Comparison of ENCODE assay signal across 27 mouse cellular contexts in genomic region chr8:13520349-13520748, GRCm38 (mm10). TPM values are rescaled to one million over a fixed set of nuclear protein-coding genes. Genes with fewer than 3 reads are reported as not detected.
DNase-seq lines count a peak whose midpoint lies in the region; ATAC-seq lines count a peak whose summit lies in the region.
"Had no signal": no experiment of that assay in that cellular context is flagged by ENCODE, and none has a peak within 500 bp of the region (broad histone marks: within the 10 kb centered on the region; RNA-seq: fewer than 3 reads in every experiment).

No protein-coding gene starts in this region.

- no peak overlapping the region for H3K4me3 ChIP-seq in intestine, embryonic 16.5 days (ENCODE audit: low read length)
- H3K4me3 ChIP-seq: embryonic facial prominence, embryonic 10.5 days; forebrain, embryonic 15.5 days; heart, adult 2 months; heart, embryonic 15.5 days; hindbrain, embryonic 13.5 days had no signal

- H3K9ac ChIP-seq in intestine, embryonic 16.5 days (ENCODE audit: low read depth, low read length): no peak overlapping the region
- H3K9ac ChIP-seq: forebrain, embryonic 15.5 days; heart, embryonic 15.5 days; hindbrain, embryonic 13.5 days had no signal

- WGBS in intestine, embryonic 16.5 days: 47% methylated on average over 6 of the region's 6 CpGs

- peak; percentile 71 for DNase-seq in heart, adult 11 months
- DNase-seq in heart, adult 18-20 months: no peak
- DNase-seq in kidney, postnatal 25 days: peak; percentile 13 to 63
- no peak for DNase-seq in kidney, postnatal 4 days
- DNase-seq in urinary bladder, postnatal 10 days (ENCODE audit: low spot score): no peak
- no peak for DNase-seq in cerebellum, postnatal 4 days (ENCODE audit: low spot score in 2 of 2)
- DNase-seq: adrenal gland, adult 2 months; adrenal gland, postnatal 25 days; B cell, adult 2 months; cerebellum, adult 18-20 months; cerebellum, adult 9-11 months; cerebellum, postnatal 36 days; gastrocnemius, postnatal 36 days; heart, adult 2 months; heart, postnatal 14 days had no signal

- H3K4me1 ChIP-seq in intestine, embryonic 16.5 days (ENCODE audit: control insufficient read depth, insufficient read depth, low read length): peaks cover 31% of the 10 kb centered on the region
- H3K4me1 ChIP-seq: embryonic facial prominence, embryonic 10.5 days; forebrain, embryonic 15.5 days; hindbrain, embryonic 13.5 days had no signal

- H3K27me3 ChIP-seq in intestine, embryonic 16.5 days (replicated peaks; ENCODE audit: control insufficient read depth, insufficient read depth, low read length): no peaks in the 10 kb centered on the region
- H3K27me3 ChIP-seq: forebrain, embryonic 15.5 days; hindbrain, embryonic 13.5 days had no signal

- H3K9me3 ChIP-seq in intestine, embryonic 16.5 days (ENCODE audit: control insufficient read depth, low read length): no peaks in the 10 kb centered on the region
- H3K9me3 ChIP-seq: embryonic facial prominence, embryonic 10.5 days; forebrain, embryonic 15.5 days; heart, embryonic 15.5 days; hindbrain, embryonic 13.5 days had no signal

- ATAC-seq in intestine, embryonic 16.5 days: no peak
- ATAC-seq: CD4-positive, CD25-positive, alpha-beta regulatory T cell, adult 4 months; forebrain, embryonic 15.5 days; hindbrain, postnatal 0 days had no signal

- 0 out of 2 replicates have a peak overlapping the region, but pooled peaks have one; percentile 14 for H3K27ac ChIP-seq in intestine, embryonic 16.5 days (ENCODE audit: low read length)
- H3K27ac ChIP-seq: embryonic facial prominence, embryonic 10.5 days; forebrain, embryonic 15.5 days; heart, adult 2 months; heart, embryonic 15.5 days; hindbrain, embryonic 13.5 days; hindbrain, postnatal 0 days had no signal

- H3K36me3 ChIP-seq in intestine, embryonic 16.5 days (ENCODE audit: control insufficient read depth, insufficient read depth, low read length): no peaks in the 10 kb centered on the region
- H3K36me3 ChIP-seq: embryonic facial prominence, embryonic 10.5 days; forebrain, embryonic 15.5 days; heart, embryonic 15.5 days; hindbrain, embryonic 13.5 days had no signal

- H3K4me2 ChIP-seq in intestine, embryonic 16.5 days (ENCODE audit: low read depth, low read length): no peak overlapping the region
- H3K4me2 ChIP-seq: forebrain, embryonic 15.5 days; heart, embryonic 11.5 days; heart, embryonic 15.5 days; hindbrain, embryonic 13.5 days had no signal

RNA-seq across cellular contexts. Expression of gene Gas6, which starts 26.1 kb away (rescaled TPM):
- total RNA-seq in heart, adult 18-20 months (2021): 100 to 1,000 TPM; 115 to 123 TPM
- polyA plus RNA-seq in intestine, embryonic 16.5 days (2015; fragmentation: Nextera tagmentation; extraction: Ambion mirVana): 55.8 and 60.7 TPM in 2 replicates
- polyA plus RNA-seq: CD4-positive, CD25-positive, alpha-beta regulatory T cell, adult 4 months had no signal

RNA-seq across cellular contexts. Expression of gene 1700029H14Rik, which starts 41.9 kb away (rescaled TPM):
- total RNA-seq in heart, adult 18-20 months (2021): not detected
- not detected in 2 replicates for polyA plus RNA-seq in intestine, embryonic 16.5 days (2015; fragmentation: Nextera tagmentation; extraction: Ambion mirVana)
- total RNA-seq: adrenal gland, adult 2 months; adrenal gland, postnatal 25 days; gastrocnemius, adult 8-10 months; gastrocnemius, postnatal 36 days; heart, adult 2 months; heart, postnatal 14 days; hematopoietic stem cell, adult 5-6 weeks had no signal
- polyA plus RNA-seq: adrenal gland, adult 2 months; embryonic facial prominence, embryonic 10.5 days; embryonic facial prominence, embryonic 14.5 days; forebrain, embryonic 11.5 days; forebrain, embryonic 15.5 days; heart, embryonic 11.5 days; heart, embryonic 15.5 days; hindbrain, embryonic 13.5 days had no signal

Comparison
In these comparisons a context has a peak if more than half of its experiments do, and no peak if none do; other contexts are left out.
1. DNase-seq: peak in heart, adult 11 months (single experiment) and kidney, postnatal 25 days (2 of 2); none in heart, adult 18-20 months (0 of 2), kidney, postnatal 4 days (0 of 2), urinary bladder, postnatal 10 days (single experiment) and cerebellum, postnatal 4 days (0 of 2).